Mouse (Mus musculus) intestine, postnatal 0 days (tissue): ENCODE data around the gene Abcc10. TPM values are rescaled to one million over a fixed set of nuclear protein-coding genes. Genes with fewer than 3 reads are reported as not detected.

Source experiments
- ATAC-seq: fragments of 200-750 bp; cut with Nextera tagmentation; 2 replicates; pipeline ENCODE4 v1.8.0; 2017; ENCODE audit warnings: mild to moderate bottlenecking, moderate TSS enrichment, moderate library complexity
- H3K27ac ChIP-seq: fragments of 300-500 bp; sonication (generic); 2 replicates; pipeline ENCODE4 v1.5.1; 2014; ENCODE audit warnings: mild to moderate bottlenecking, low read depth, low read length, moderate library complexity
- H3K27me3 ChIP-seq: fragments of 300-500 bp; sonication (generic); replicated peaks from 2 replicates; pipeline ENCODE4 v1.6.1; 2014; ENCODE audit warnings: low read length, mixed read lengths; ENCODE audit not compliant: control insufficient read depth, insufficient read depth
- H3K36me3 ChIP-seq: fragments of 300-500 bp; sonication (generic); 2 replicates; pipeline ENCODE4 v1.6.1; 2014; ENCODE audit warnings: mild to moderate bottlenecking, moderate library complexity; ENCODE audit not compliant: control insufficient read depth, insufficient read depth
- H3K4me1 ChIP-seq: fragments of 300-500 bp; sonication (generic); replicated peaks from 2 replicates; pipeline ENCODE4 v1.6.1; 2014; ENCODE audit warnings: antibody characterized with exemption, low read length, mixed read lengths; ENCODE audit not compliant: control insufficient read depth, insufficient read depth
- H3K4me2 ChIP-seq: fragments of 300-500 bp; sonication (generic); replicated peaks from 2 replicates; pipeline ENCODE4 v1.6.1; 2014; ENCODE audit warnings: low read depth, mild to moderate bottlenecking, moderate library complexity
- H3K4me3 ChIP-seq: fragments of 300-500 bp; sonication (generic); 2 replicates; pipeline ENCODE4 v1.5.1; 2014; ENCODE audit warnings: low read depth, low read length
- H3K9ac ChIP-seq: fragments of 300-500 bp; sonication (generic); 2 replicates; pipeline ENCODE4 v1.6.1; 2014; ENCODE audit warnings: mild to moderate bottlenecking, low read depth, low read length
- H3K9me3 ChIP-seq: fragments of 300-500 bp; sonication (generic); 2 replicates; pipeline ENCODE4 v1.6.1; 2016; ENCODE audit warnings: mixed run types; ENCODE audit not compliant: control insufficient read depth
- CTCF ChIP-seq: sonication (generic); IDR thresholded peaks from 2 replicates; pipeline ENCODE4 v1.5.1; 2016; ENCODE audit warnings: low read depth, mild to moderate bottlenecking, control low read depth, antibody characterized with exemption, moderate library complexity
- WGBS: fragments of 180-500 bp; shearing (Covaris S2); extraction: QIAGEN DNeasy Blood & Tissue Kit; methylation state at CpG from one replicate; pipeline ENCODE4 v1.1.7; 2014; 5-methylcytosine and 5-hydroxymethylcytosine counted together
- polyA plus RNA-seq: library from polyadenylated mRNA; unstranded; fragments of >200 nt; fragmentation: Nextera tagmentation; extraction: Ambion mirVana; gene quantifications from 2 replicates; pipeline ENCODE4 v1.2.1, GENCODE M21; 2015

Gene Abcc10
- polyA plus RNA-seq, 1 experiment from 2014 or later: 5.4 TPM

DNA sequence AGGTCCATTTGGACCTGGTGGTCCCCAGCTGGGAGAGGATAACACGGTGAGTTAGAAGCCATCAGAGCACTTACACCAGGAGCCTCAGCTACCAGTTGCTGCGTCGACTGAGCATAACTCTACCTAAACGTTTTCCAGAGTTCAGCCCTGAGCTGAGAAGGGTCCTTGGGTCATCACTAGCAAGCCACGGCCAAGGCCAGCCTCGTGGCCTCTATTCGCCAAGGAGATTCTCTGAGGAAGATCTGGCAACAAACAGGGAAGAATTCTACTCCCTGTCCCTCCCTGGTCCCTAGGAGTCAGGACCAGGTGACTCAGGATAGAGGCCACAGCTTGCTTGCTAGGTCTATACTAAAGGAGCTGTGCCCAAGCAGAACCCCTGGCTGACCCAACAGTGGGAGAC, 60.6 kb downstream of the Abcc10 start:
- 60% methylated on average over 7 of the region's 7 CpGs for whole genome bisulfite sequencing
- Histone ChIP-seq H3K36me3 (peaks cover 62% of the 10 kb centered on the region), H3K4me1 (peaks cover 9% of the 10 kb centered on the region), H3K27ac (peak overlapping the region; percentile 81), H3K4me2 (peak overlapping the region; percentile 60), H3K4me3 (no peak overlapping the region), H3K9ac (peak overlapping the region; percentile 27; the same call in 1 of the 2 replicates), H3K9me3 (no peaks in the 10 kb centered on the region), H3K27me3 (no peaks in the 10 kb centered on the region)
- ATAC-seq: 0 out of 2 replicates have a peak, but pooled peaks have one; percentile 8
- TF ChIP-seq CTCF: no peak

DNA sequence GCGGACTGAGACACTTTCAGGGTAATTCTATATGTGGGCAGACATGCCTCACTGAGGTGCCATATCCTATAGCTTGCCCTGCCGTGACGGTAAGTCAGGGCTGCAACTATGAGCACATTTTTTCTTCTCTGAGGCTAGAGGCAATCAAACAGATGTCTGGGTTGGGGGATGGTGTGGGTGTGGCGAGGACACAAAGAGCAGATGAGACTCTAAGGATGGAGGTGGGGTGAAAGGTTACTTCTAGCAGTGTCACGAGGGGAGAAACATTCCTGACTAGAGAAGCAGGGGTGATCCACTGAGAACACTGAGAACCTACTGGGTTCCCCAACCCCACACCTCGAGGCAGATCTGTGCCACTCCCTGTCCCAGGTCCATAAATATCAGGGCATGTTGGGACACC, 61.2 kb downstream of the Abcc10 start:
- peaks cover 68% of the 10 kb centered on the region for H3K36me3 ChIP-seq
- H3K9me3 ChIP-seq: no peaks in the 10 kb centered on the region
- no peak for TF ChIP-seq CTCF
- peak overlapping the region; percentile 37; the same call in 1 of the 2 replicates for H3K9ac ChIP-seq
- H3K27ac ChIP-seq: peak overlapping the region; percentile 81
- no peak overlapping the region for H3K4me3 ChIP-seq
- peak overlapping the region; percentile 60; the same call in 1 of the 2 replicates for H3K4me2 ChIP-seq
- peaks cover 9% of the 10 kb centered on the region for H3K4me1 ChIP-seq
- WGBS: 45% methylated on average over 6 of the region's 6 CpGs
- no peaks in the 10 kb centered on the region for H3K27me3 ChIP-seq
- ATAC-seq: peak; percentile 17

DNA sequence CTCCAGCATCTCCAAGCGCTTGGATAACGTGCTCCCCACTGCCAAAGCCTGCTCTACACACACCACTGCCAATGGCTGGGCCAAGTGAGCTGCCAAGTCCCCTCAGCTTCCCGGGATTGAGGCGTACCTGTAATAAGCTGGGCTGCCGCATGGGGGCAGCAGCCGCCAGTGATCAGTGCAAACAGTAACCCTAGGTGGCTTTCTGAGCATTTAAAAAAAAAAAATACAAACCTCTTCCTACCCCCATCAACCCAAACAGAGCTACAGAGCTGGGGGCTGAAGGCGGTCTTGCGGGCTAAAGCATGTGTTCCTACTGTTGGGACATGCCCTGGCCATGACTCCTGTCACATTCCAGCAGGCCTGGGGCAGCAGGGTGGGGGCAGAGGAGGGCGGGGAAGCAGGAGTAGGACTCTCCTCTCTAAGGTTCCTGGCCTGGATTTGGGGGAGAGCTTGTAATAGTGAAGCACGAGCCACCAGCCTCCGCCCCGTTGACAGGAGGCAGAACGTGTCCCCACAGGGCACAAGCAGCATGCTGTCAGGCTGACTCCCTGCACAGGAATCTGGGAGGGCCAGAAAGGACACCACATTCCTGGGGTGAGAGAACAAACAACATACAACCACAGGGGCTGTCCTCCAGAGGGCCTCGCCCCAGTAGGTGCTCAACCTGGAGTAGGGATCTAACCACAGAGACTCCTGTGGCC, 62.1 kb downstream of the Abcc10 start:
- peak overlapping the region; percentile 81; the same call in 1 of the 2 replicates for H3K27ac ChIP-seq
- ATAC-seq: no peak
- peaks cover 68% of the 10 kb centered on the region for H3K36me3 ChIP-seq

DNA sequence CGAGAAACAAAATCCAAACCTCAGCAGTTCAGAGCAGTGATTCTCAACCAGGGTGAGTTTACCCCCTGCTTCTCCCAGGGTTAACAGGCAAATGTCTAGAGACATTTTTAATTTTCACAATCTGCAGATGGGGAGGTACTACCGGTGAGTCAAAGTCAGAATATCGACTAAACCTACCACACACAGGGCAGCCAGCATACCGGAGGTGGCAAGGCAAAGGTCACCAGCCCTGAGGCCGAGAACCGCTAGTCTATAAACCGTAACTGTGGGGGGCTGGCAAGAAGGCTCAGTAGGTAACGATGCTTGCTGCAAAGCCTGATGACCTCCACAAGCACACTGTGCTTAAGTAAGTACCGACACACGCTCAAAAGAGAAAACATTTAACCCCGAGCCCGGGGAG, 62.6 kb downstream of the Abcc10 start:
- Histone ChIP-seq H3K4me1 (peaks cover 9% of the 10 kb centered on the region), H3K9ac (no peak overlapping the region), H3K4me3 (no peak overlapping the region), H3K9me3 (no peaks in the 10 kb centered on the region), H3K27me3 (no peaks in the 10 kb centered on the region), H3K27ac (no peak overlapping the region), H3K36me3 (peaks cover 69% of the 10 kb centered on the region), H3K4me2 (no peak overlapping the region)
- no peak for TF ChIP-seq CTCF
- WGBS: 87% methylated on average over 12 of the region's 12 CpGs
- no peak for ATAC-seq

More for the DNA sequence above, 62.1 kb downstream of the Abcc10 start:
- Histone ChIP-seq H3K27me3 (no peaks in the 10 kb centered on the region), H3K9me3 (no peaks in the 10 kb centered on the region), H3K4me3 (no peak overlapping the region), H3K4me1 (peaks cover 9% of the 10 kb centered on the region), H3K4me2 (no peak overlapping the region), H3K9ac (no peak overlapping the region)
- peak; percentile 93 for TF ChIP-seq CTCF
- 27% methylated on average over 14 of the region's 14 CpGs for WGBS

DNA sequence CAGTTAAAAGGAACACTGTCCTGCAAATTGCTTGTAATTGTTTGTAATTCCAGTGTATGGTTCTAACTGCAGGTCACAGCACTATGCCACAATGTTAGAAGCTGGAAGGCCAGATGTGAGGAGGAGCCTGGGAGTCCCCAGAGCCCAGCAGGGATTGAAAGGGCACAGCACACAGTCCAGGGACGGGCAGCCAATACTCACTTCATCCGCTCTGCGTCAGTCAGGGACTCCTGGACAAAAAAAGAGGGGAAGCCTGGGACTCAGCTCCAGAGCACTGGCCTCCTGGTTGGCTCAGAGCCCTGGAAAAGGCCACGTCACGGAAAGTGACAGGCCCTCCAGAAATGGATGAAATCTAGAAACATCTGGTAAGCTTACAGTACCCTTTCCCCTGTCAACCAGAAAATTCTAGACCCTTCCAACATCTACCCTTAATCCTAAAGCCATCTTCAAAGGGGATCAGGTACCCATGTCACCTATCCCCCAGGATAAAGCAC, 65.9 kb downstream of the Abcc10 start:
- 93% methylated on average over 5 of the region's 5 CpGs for WGBS

DNA sequence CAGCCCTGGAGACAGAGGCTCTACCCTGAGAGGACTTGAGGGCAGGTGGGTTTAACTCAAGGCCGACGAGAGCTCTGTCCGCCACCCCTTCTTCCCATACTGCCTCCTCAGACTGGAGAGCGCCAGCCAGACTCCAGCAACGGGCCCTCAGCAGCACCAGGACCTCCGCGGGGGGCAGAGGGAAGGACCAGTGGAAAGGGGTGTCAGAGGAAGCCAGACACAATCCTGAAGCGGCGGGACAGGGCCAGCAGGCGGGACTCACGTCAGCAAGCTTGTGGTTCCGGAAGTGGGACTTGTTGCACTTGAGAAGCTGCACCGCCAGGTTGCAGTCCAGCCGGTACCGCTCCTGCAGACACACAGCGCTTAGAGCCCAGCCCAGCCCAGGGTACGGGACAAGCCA, 68.5 kb downstream of the Abcc10 start:
- Histone ChIP-seq H3K9ac (no peak overlapping the region), H3K4me3 (no peak overlapping the region), H3K36me3 (peaks cover 76% of the 10 kb centered on the region), H3K27me3 (peaks cover 6% of the 10 kb centered on the region), H3K4me2 (no peak overlapping the region), H3K4me1 (no peaks in the 10 kb centered on the region), H3K9me3 (no peaks in the 10 kb centered on the region), H3K27ac (no peak overlapping the region)
- 89% methylated on average over 17 of the region's 17 CpGs for WGBS
- no peak for ATAC-seq
- TF ChIP-seq CTCF: no peak

More for the DNA sequence above, 65.9 kb downstream of the Abcc10 start:
- peaks cover 93% of the 10 kb centered on the region for H3K36me3 ChIP-seq
- H3K9me3 ChIP-seq: no peaks in the 10 kb centered on the region
- H3K4me3 ChIP-seq: no peak overlapping the region
- no peak overlapping the region for H3K27ac ChIP-seq
- ATAC-seq: no peak
- H3K4me2 ChIP-seq: no peak overlapping the region
- H3K27me3 ChIP-seq: no peaks in the 10 kb centered on the region
- no peak for TF ChIP-seq CTCF
- peaks cover 9% of the 10 kb centered on the region for H3K4me1 ChIP-seq
- H3K9ac ChIP-seq: no peak overlapping the region
